Mouse (Mus musculus): ENCODE measurements around the gene S100a6. TPM values are rescaled to one million over a fixed set of nuclear protein-coding genes. Genes with fewer than 3 reads are reported as not detected.

Gene S100a6
- 523 and 632 TPM in 2 replicates for polyA plus RNA-seq (2015; fragmentation: Nextera tagmentation; extraction: Ambion mirVana)

DNA sequence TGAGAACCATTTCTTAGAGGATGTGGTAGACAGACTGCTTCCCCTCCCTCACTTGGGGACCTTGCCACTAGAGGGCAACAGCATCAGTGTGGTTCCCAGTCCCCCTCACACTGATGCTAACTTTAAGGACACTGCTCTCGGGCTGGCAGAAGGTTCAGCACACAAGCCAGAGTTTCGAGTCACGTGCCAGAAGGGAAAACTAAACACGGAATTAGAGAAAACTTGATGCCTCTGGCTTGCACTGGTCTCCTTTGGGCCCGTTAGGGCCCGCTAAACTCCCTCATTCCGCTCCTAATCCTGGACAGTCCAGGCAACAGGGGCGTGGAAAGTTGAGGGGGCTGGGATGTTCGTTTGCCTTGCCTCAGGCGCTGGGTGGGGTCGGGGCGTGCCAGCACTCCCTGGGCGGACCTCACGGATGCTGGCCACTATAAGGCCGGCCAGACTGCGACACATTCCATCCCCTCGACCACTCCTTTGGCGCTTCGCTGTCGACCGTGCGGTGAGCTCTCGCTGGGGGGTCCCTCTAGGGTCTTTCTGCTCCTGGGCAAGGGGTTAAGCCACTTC, at the start of gene S100a6:
Gene S100a6, plus strand, starts transcription at position 155 of the 564 bp plus-strand sequence.

GRCm38 (mm10) chr3:90589947-90590346, 22.7 kb upstream of the S100a6 start, which contains the start of gene S100a2:
S100a2 (plus strand) TSS chr3:90590247.

GRCm38 (mm10) chr3:90601486-90602110, 11.1 kb upstream of the S100a6 start, which contains the start of gene Gm42674:
Gm42674 (plus strand) TSS chr3:90601904.

DNA sequence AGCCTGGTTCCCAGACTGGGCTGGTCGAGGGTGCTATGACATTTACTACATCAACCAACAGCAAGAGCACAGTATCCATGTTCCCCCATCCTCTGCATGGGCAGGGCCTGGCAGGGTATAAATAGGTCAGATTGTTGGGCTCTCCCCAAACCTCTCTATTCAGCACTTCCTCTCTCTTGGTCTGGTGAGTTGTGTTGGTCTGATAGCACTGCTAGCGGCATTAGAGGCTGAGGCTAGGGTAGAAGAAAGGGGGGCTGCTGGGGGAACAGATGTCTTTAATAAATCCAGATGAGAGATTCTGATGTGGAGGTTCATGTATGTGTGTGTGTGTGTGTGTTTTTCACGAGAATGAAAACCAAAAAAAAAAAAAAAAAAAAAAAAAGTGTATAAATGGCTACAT, 9.1 kb upstream of the S100a6 start, which contains the start of gene S100a4:
Gene S100a4, plus strand, starts transcription at position 149 of the 400 bp plus-strand sequence.

GRCm38 (mm10) chr3:90608223-90608622, 4.5 kb upstream of the S100a6 start, which contains the start of gene S100a5:
S100a5 (plus strand) TSS chr3:90608523.

GRCm38 (mm10) chr3:90653717-90654116, 41.0 kb downstream of the S100a6 start, which contains the start of gene S100a7a:
S100a7a (plus strand) TSS chr3:90654017.

DNA sequence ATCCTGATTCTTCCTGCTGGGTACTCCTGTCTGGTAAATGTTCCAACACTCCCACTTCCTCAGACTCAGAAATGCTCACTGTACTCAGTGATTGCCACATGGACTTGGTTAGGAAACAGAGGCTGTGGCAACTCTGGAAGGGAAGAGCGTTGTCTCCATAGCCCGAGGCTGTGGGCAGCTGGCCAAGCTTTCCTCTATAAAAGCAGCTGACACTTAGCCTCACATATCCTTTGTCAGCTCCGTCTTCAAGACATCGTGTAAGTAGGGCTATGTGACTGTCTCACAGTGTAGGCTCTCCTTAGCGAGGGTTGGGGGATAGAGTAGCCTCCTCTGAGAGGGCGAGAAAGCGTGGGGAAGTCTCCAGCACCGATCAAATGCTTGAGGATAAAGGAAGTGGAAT, 56.2 kb downstream of the S100a6 start, which contains the start of gene S100a8:
Gene S100a8, plus strand, starts transcription at position 133 of the 400 bp plus-strand sequence.

Other genes with a start within 250 kb of the S100a6 start
- gene Slc27a3, start 222.9 kb upstream of the S100a6 start, polyA plus RNA-seq (2015; fragmentation: Nextera tagmentation; extraction: Ambion mirVana), result 4.1 and 4.3 TPM in 2 replicates
- 9.1 and 9.8 TPM in 2 replicates for gene Ints3, start 179.3 kb upstream of the S100a6 start, polyA plus RNA-seq (2015; fragmentation: Nextera tagmentation; extraction: Ambion mirVana)
- 7.9 and 10.6 TPM in 2 replicates for gene Npr1, start 147.0 kb upstream of the S100a6 start, polyA plus RNA-seq (2015; fragmentation: Nextera tagmentation; extraction: Ambion mirVana)
- 73.8 and 76.5 TPM in 2 replicates for gene Ilf2, start 136.8 kb upstream of the S100a6 start, polyA plus RNA-seq (2015; fragmentation: Nextera tagmentation; extraction: Ambion mirVana)
- gene Snapin, start 121.8 kb upstream of the S100a6 start, polyA plus RNA-seq (2015; fragmentation: Nextera tagmentation; extraction: Ambion mirVana), result 36.4 and 43.7 TPM in 2 replicates
- gene Chtop, start 103.4 kb upstream of the S100a6 start, polyA plus RNA-seq (2015; fragmentation: Nextera tagmentation; extraction: Ambion mirVana), result 70.1 and 74.6 TPM in 2 replicates
- 40.2 and 50.6 TPM in 2 replicates for gene S100a1, start 98.5 kb upstream of the S100a6 start, polyA plus RNA-seq (2015; fragmentation: Nextera tagmentation; extraction: Ambion mirVana)
- gene S100a13, start 98.4 kb upstream of the S100a6 start, polyA plus RNA-seq (2015; fragmentation: Nextera tagmentation; extraction: Ambion mirVana), result 61.6 and 70.3 TPM in 2 replicates
- 0.15 TPM in 1 of 2 replicates, not detected in the other for gene S100a14, start 86.0 kb upstream of the S100a6 start, polyA plus RNA-seq (2015; fragmentation: Nextera tagmentation; extraction: Ambion mirVana)
- 95.5 and 120 TPM in 2 replicates for gene S100a16, start 75.6 kb upstream of the S100a6 start, polyA plus RNA-seq (2015; fragmentation: Nextera tagmentation; extraction: Ambion mirVana)
- 0.04 and 0.29 TPM in 2 replicates for gene S100a3, start 52.3 kb upstream of the S100a6 start, polyA plus RNA-seq (2015; fragmentation: Nextera tagmentation; extraction: Ambion mirVana)
- gene S100a2, start 22.6 kb upstream of the S100a6 start, polyA plus RNA-seq (2015; fragmentation: Nextera tagmentation; extraction: Ambion mirVana), result 0.51 and 0.53 TPM in 2 replicates
- gene Gm42674, start 11.0 kb upstream of the S100a6 start, polyA plus RNA-seq (2015; fragmentation: Nextera tagmentation; extraction: Ambion mirVana), result not detected in 2 replicates
- 31.4 and 44.9 TPM in 2 replicates for gene S100a4, start 9.1 kb upstream of the S100a6 start, polyA plus RNA-seq (2015; fragmentation: Nextera tagmentation; extraction: Ambion mirVana)
- not detected in 2 replicates for gene S100a5, start 4.4 kb upstream of the S100a6 start, polyA plus RNA-seq (2015; fragmentation: Nextera tagmentation; extraction: Ambion mirVana)
- gene S100a7a, start 41.1 kb downstream of the S100a6 start, polyA plus RNA-seq (2015; fragmentation: Nextera tagmentation; extraction: Ambion mirVana), result 0.12 and 0.19 TPM in 2 replicates
- 6,399 and 9,279 TPM in 2 replicates for gene S100a8, start 56.1 kb downstream of the S100a6 start, polyA plus RNA-seq (2015; fragmentation: Nextera tagmentation; extraction: Ambion mirVana)
- 4,383 and 6,343 TPM in 2 replicates for gene S100a9, start 82.8 kb downstream of the S100a6 start, polyA plus RNA-seq (2015; fragmentation: Nextera tagmentation; extraction: Ambion mirVana)
- gene Pglyrp4, start 114.0 kb downstream of the S100a6 start, polyA plus RNA-seq (2015; fragmentation: Nextera tagmentation; extraction: Ambion mirVana), result 0.13 and 0.26 TPM in 2 replicates
- not detected in 2 replicates for gene Gm5849, start 165.0 kb downstream of the S100a6 start, polyA plus RNA-seq (2015; fragmentation: Nextera tagmentation; extraction: Ambion mirVana)